14 mouse cellular contexts compared by ENCODE assay signal in genomic region chr9:74187401-74188029, GRCm38 (mm10).
A peak's percentile ranks its signal among the peaks of the same experiment; 100 is the strongest.
DNase-seq lines count a peak whose midpoint lies in the region; ATAC-seq lines count a peak whose summit lies in the region.
"Had no signal": no experiment of that assay in that cellular context is flagged by ENCODE, and none has a peak within 500 bp of the region (broad histone marks: within the 10 kb centered on the region; RNA-seq: fewer than 3 reads in every experiment).

No protein-coding gene starts in this region.

- no peak for DNase-seq in heart, embryonic 10.5 days (ENCODE audit: low spot score)
- no peak for DNase-seq in right cerebral cortex, postnatal 25 days
- DNase-seq in gastrocnemius, postnatal 36 days: no peak
- DNase-seq in yolk sac, embryonic 10.5 days (ENCODE audit: low spot score): no peak
- DNase-seq: heart, adult 11 months; kidney, adult 18-20 months; thymus, adult 18-20 months had no signal

- H3K4me2 ChIP-seq in heart, embryonic 13.5 days: peak overlapping the region; percentile 35
- peak overlapping the region; percentile 38 for H3K4me2 ChIP-seq in forebrain, embryonic 15.5 days (replicated peaks)
- H3K4me2 ChIP-seq in limb, embryonic 12.5 days: peak overlapping the region; percentile 36; the same call in 1 of the 2 replicates
- peak overlapping the region; percentile 43 for H3K4me2 ChIP-seq in neural tube, embryonic 13.5 days
- H3K4me2 ChIP-seq: liver, embryonic 12.5 days had no signal

- no peak overlapping the region for H3K27ac ChIP-seq in heart, embryonic 13.5 days (replicated peaks)
- H3K27ac ChIP-seq in heart, embryonic 10.5 days: no peak overlapping the region
- no peak overlapping the region for H3K27ac ChIP-seq in forebrain, embryonic 15.5 days (replicated peaks)
- no peak overlapping the region for H3K27ac ChIP-seq in limb, embryonic 12.5 days
- no peak overlapping the region for H3K27ac ChIP-seq in neural tube, embryonic 13.5 days (replicated peaks)
- H3K27ac ChIP-seq: liver, embryonic 12.5 days; macrophage had no signal

- H3K4me1 ChIP-seq in heart, embryonic 13.5 days: peaks cover 9% of the 10 kb centered on the region
- H3K4me1 ChIP-seq in heart, embryonic 10.5 days: no peaks in the 10 kb centered on the region
- H3K4me1 ChIP-seq in forebrain, embryonic 15.5 days: peaks cover 11% of the 10 kb centered on the region
- peaks cover 6% of the 10 kb centered on the region for H3K4me1 ChIP-seq in limb, embryonic 12.5 days (replicated peaks)
- peaks cover 14% of the 10 kb centered on the region for H3K4me1 ChIP-seq in neural tube, embryonic 13.5 days (replicated peaks)
- H3K4me1 ChIP-seq: liver, embryonic 12.5 days had no signal

- intact Hi-C loops in gastrocnemius, postnatal 36 days (cut with DNase I): no loop called here

- H3K9ac ChIP-seq in heart, embryonic 13.5 days: no peak overlapping the region
- H3K9ac ChIP-seq in forebrain, embryonic 15.5 days (replicated peaks): no peak overlapping the region
- H3K9ac ChIP-seq in limb, embryonic 12.5 days (replicated peaks): no peak overlapping the region
- H3K9ac ChIP-seq in neural tube, embryonic 13.5 days: no peak overlapping the region
- H3K9ac ChIP-seq: liver, embryonic 12.5 days had no signal

- 59% methylated on average over 8 of the region's 8 CpGs for WGBS in heart, embryonic 13.5 days
- WGBS in heart, embryonic 10.5 days: 71% methylated on average over 8 of the region's 8 CpGs
- 21% methylated on average over 8 of the region's 8 CpGs for WGBS in forebrain, embryonic 15.5 days
- WGBS in limb, embryonic 12.5 days: 41% methylated on average over 8 of the region's 8 CpGs
- 32% methylated on average over 8 of the region's 8 CpGs for WGBS in neural tube, embryonic 13.5 days

- H3K36me3 ChIP-seq in heart, embryonic 13.5 days: no peaks in the 10 kb centered on the region
- no peaks in the 10 kb centered on the region for H3K36me3 ChIP-seq in heart, embryonic 10.5 days
- H3K36me3 ChIP-seq in forebrain, embryonic 15.5 days: no peaks in the 10 kb centered on the region
- no peaks in the 10 kb centered on the region for H3K36me3 ChIP-seq in limb, embryonic 12.5 days
- no peaks in the 10 kb centered on the region for H3K36me3 ChIP-seq in neural tube, embryonic 13.5 days
- H3K36me3 ChIP-seq: liver, embryonic 12.5 days had no signal

- H3K27me3 ChIP-seq in heart, embryonic 13.5 days (replicated peaks): no peaks in the 10 kb centered on the region
- H3K27me3 ChIP-seq in heart, embryonic 10.5 days (ENCODE audit: insufficient read depth, poor library complexity, severe bottlenecking): no peaks in the 10 kb centered on the region
- peaks cover 30% of the 10 kb centered on the region; the same call in 1 of the 2 replicates for H3K27me3 ChIP-seq in forebrain, embryonic 15.5 days
- H3K27me3 ChIP-seq in limb, embryonic 12.5 days: peaks cover 11% of the 10 kb centered on the region; the same call in 1 of the 2 replicates
- peaks cover 78% of the 10 kb centered on the region for H3K27me3 ChIP-seq in neural tube, embryonic 13.5 days
- H3K27me3 ChIP-seq: liver, embryonic 12.5 days had no signal

- no peak for ATAC-seq in heart, embryonic 13.5 days (ENCODE audit: extremely low read depth, insufficient number of reproducible peaks, low FRiP score, low TSS enrichment)
- ATAC-seq in forebrain, embryonic 15.5 days (replicated peaks): 0 out of 2 replicates have a peak, but pooled peaks have one; percentile 30
- no peak for ATAC-seq in limb, embryonic 12.5 days (ENCODE audit: insufficient number of reproducible peaks, insufficient read depth, low FRiP score, low TSS enrichment, low read depth)
- ATAC-seq in neural tube, embryonic 13.5 days (ENCODE audit: low read depth): no peak
- ATAC-seq: liver, embryonic 12.5 days had no signal

- H3K4me3 ChIP-seq in heart, embryonic 13.5 days: no peak overlapping the region
- H3K4me3 ChIP-seq in heart, embryonic 10.5 days: no peak overlapping the region
- H3K4me3 ChIP-seq in forebrain, embryonic 15.5 days: peak overlapping the region; percentile 8; the same call in 1 of the 2 replicates
- no peak overlapping the region for H3K4me3 ChIP-seq in limb, embryonic 12.5 days (replicated peaks)
- no peak overlapping the region for H3K4me3 ChIP-seq in neural tube, embryonic 13.5 days
- H3K4me3 ChIP-seq: erythroblast, embryonic 14.5 days; liver, embryonic 12.5 days had no signal

- H3K9me3 ChIP-seq in heart, embryonic 13.5 days: no peaks in the 10 kb centered on the region
- no peaks in the 10 kb centered on the region for H3K9me3 ChIP-seq in heart, embryonic 10.5 days
- no peaks in the 10 kb centered on the region for H3K9me3 ChIP-seq in forebrain, embryonic 15.5 days
- H3K9me3 ChIP-seq in limb, embryonic 12.5 days: no peaks in the 10 kb centered on the region
- H3K9me3 ChIP-seq in neural tube, embryonic 13.5 days: no peaks in the 10 kb centered on the region
- H3K9me3 ChIP-seq: liver, embryonic 12.5 days had no signal
